Mouse (Mus musculus) kidney, adult 2 months (tissue): Measurements from ENCODE around the gene Aars2. TPM values are rescaled to one million over a fixed set of nuclear protein-coding genes. Genes with fewer than 3 reads are reported as not detected.

Experiments used
- DNase-seq: peaks from one replicate; pipeline ENCODE4 v3.0.0; 2021
- H3K27ac ChIP-seq: fragments of 200-500 bp; 2 replicates; pipeline ENCODE4 v1.5.1; 2012; ENCODE audit warnings: low read depth, low read length, control low read depth, inconsistent platforms; ENCODE audit not compliant: insufficient read depth
- H3K27me3 ChIP-seq: fragments of 200-500 bp; replicated peaks from 2 replicates; pipeline ENCODE4 v1.6.1; 2012; ENCODE audit warnings: mild to moderate bottlenecking, moderate library complexity, low read length, inconsistent platforms; ENCODE audit not compliant: control insufficient read depth, insufficient read depth
- H3K36me3 ChIP-seq: fragments of 200-500 bp; 2 replicates; pipeline ENCODE4 v1.6.1; 2012; ENCODE audit warnings: mild to moderate bottlenecking, moderate library complexity, low read length, inconsistent platforms; ENCODE audit not compliant: control insufficient read depth, insufficient read depth
- H3K4me1 ChIP-seq: fragments of 200-500 bp; 2 replicates; pipeline ENCODE4 v1.6.1; 2011; ENCODE audit warnings: low read length; ENCODE audit not compliant: control insufficient read depth, insufficient read depth
- H3K4me3 ChIP-seq: fragments of 200-500 bp; 2 replicates; pipeline ENCODE4 v1.5.1; 2011; ENCODE audit warnings: mild to moderate bottlenecking, low read depth, low read length, control low read depth; ENCODE audit not compliant: insufficient read depth
- CTCF ChIP-seq: fragments of 200-500 bp; conservative IDR thresholded peaks from 2 replicates; pipeline ENCODE4 v1.5.1; 2011; ENCODE audit warnings: low read depth, mild to moderate bottlenecking, control low read depth, low read length, moderate library complexity, mixed read lengths; ENCODE audit not compliant: insufficient read depth, insufficient read length
- POLR2A ChIP-seq: fragments of 200-500 bp; IDR thresholded peaks from one replicate; pipeline ENCODE4 v1.6.1; 2011; ENCODE audit warnings: low read depth, low read length, control low read depth
- WGBS: fragments of 180-500 bp; shearing (Covaris S2); methylation state at CpG from one replicate; pipeline ENCODE4 v1.1.7; 2018; 5-methylcytosine and 5-hydroxymethylcytosine counted together
- polyA plus RNA-seq: library from polyadenylated mRNA; depleted of rRNA; stranded (reverse); fragments of >200 nt; gene quantifications from 2 replicates; pipeline ENCODE4 v1.2.3, GENCODE M21; 2012

Aars2 gene
- polyA plus RNA-seq, 1 experiment = 16.2 TPM

DNA sequence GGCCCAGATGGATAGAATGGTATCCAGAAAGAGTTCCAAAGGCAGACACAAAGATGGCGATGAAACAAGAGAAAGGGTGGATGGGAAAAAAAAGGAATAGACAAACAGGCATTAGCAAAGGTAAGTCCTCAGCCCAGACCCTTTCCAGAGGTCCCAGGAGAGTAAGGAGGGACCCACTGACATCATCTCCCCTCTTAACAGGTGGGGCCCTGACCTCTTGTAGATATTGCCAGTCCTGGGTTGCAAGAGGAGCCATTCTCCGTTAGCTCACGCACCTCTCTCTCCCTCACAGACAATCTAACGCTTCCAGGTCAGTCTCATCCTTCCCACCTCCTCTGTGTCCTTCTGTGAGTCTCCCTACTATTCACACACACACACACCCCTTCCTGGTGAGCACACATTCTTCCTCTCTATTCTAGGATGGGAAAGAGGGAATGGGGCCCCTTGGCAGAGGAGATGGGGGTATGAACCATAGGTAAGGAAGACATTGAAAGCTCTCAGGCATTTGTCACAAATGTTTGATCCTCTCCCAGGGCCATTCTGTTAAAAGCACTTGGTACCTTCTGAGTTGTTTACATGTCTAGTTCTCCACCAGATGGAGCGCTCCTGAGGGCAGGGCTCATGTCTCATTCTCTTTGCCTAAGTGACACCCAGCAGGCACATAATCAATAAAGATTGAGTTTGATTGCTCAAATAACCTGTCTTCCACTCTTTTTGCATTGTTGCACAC, 41.0 kb downstream of the Aars2 start:
- Histone ChIP-seq H3K27me3 (peaks cover 5% of the 10 kb centered on the region), H3K4me1 (no peaks in the 10 kb centered on the region), H3K36me3 (no peaks in the 10 kb centered on the region), H3K27ac (no peak overlapping the region), H3K4me3 (no peak overlapping the region)
- TF ChIP-seq CTCF (no peak), POLR2A (no peak)
- WGBS = 88% methylated on average over 5 of the region's 5 CpGs
- DNase-seq = no peak

DNA sequence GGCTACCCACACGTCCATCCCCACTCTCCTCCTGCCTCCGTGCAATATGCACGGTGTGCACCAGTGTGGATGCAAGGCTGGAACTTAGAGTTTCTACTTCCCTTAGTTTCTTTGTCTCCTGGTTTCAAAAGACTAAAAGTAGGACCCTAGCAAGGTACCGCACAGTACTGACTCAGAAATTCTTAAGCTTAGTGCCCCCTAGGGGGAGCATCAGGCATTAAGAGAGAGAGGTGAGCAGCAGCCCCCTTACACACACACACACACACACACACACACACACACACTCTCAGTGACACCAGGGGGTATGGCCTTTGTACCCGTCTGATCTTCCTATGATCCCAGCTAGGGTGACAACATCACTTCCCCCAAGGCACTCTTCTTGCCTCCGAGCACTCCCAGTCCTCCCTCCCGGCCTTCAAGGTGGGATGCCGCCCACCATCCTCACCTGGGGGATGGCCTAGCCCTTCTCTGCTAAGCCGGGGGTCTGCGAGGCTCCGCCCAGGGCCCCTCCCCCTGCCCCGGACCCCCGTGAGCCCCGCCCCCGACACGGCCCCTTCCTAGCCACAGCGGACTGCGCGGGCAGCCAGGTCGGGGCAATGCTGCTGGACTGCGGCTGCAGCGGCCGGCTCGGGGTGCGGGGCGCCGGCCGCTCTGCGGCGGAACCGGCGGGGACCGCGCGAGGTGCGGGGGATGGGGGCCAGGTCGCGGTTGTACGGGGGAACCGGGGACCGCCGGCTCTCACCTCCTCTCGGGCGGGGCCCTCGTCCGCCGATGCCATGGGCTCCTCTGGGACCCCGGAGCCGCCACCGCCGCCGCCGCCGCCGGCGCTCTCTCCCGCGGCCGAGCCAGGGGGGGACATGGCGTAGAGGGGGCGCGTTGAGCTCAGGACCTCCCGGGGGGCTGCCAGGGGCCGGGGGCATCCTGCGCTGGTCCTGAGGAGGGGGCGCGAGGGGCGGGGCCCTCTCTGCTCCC, 42.2 kb downstream of the Aars2 start:
- Histone ChIP-seq H3K4me3 (peak overlapping the region; percentile 26; the same call in 1 of the 2 replicates), H3K27ac (no peak overlapping the region), H3K27me3 (peaks cover 5% of the 10 kb centered on the region), H3K36me3 (no peaks in the 10 kb centered on the region), H3K4me1 (no peaks in the 10 kb centered on the region)
- WGBS = 5% methylated on average over 62 of the region's 68 CpGs
- no peak for TF ChIP-seq CTCF
- no peak for TF ChIP-seq POLR2A
- DNase-seq = no peak

DNA sequence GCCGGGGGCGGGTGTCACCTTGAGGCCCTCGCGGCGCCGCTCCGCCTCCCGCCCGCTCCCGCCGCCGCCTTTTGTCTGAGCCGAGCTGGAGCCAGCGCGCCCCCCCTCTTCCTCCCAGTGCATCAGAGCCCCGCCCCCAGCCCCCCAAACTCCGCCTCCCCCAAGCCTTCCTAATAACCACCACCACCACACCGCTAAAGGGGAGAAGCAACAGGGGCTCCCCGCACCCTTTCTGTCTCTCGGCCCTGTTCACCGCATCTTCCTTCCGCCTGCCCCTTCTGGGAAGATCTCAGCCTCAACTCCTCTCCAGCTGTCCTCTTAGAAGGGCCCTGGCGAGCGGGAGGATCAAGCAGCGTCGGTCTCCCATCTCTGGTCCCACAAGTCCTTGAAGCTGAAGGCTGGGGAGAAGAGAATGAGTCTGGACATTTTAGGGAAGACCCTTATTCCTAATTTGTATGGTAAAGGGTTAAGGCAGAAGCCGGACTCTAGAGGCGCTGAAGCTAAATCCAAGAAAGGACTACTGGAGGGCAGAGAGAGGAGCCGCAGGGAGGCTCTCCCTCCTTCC, 43.1 kb downstream of the Aars2 start, which contains the start of gene Tmem151b:
TSS of gene Tmem151b (minus strand) at position 61 of the 565 bp plus-strand sequence.
- no peak for DNase-seq
- H3K36me3 ChIP-seq = no peaks in the 10 kb centered on the region
- peaks cover 5% of the 10 kb centered on the region for H3K27me3 ChIP-seq
- no peaks in the 10 kb centered on the region for H3K4me1 ChIP-seq
- TF ChIP-seq CTCF (no peak), POLR2A (no peak)
- WGBS = 3% methylated on average over 13 of the region's 29 CpGs
- peak within 1 kb of the TSS; percentile 26; the same call in 1 of the 2 replicates for H3K4me3 ChIP-seq
- H3K27ac ChIP-seq = no peak within 1 kb of the TSS

DNA sequence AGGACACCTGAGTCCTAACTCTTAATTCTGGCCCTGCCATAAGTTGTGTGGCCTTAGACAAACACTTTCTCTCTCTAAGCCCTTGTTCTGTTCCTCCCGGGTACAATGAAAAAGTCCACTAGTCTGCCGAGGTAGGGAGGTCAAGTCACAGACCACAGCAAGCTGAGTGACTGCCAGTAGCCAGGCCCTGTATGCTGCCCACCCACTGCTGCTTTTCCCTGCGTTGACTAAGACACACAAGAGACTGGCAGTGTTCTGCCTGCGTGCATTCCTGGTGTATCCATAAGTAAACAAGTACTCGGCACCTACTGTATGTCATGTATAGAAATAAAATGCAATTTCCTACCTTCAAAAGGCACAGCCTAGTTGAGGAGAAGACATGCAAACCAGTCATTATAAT, 43.6 kb downstream of the Aars2 start:
- Histone ChIP-seq H3K27me3 (peaks cover 5% of the 10 kb centered on the region), H3K36me3 (no peaks in the 10 kb centered on the region), H3K4me1 (no peaks in the 10 kb centered on the region), H3K4me3 (no peak overlapping the region), H3K27ac (no peak overlapping the region)
- WGBS = 40% methylated on average over 5 of the region's 5 CpGs
- no peak for DNase-seq
- no peak for TF ChIP-seq CTCF
- TF ChIP-seq POLR2A = no peak

DNA sequence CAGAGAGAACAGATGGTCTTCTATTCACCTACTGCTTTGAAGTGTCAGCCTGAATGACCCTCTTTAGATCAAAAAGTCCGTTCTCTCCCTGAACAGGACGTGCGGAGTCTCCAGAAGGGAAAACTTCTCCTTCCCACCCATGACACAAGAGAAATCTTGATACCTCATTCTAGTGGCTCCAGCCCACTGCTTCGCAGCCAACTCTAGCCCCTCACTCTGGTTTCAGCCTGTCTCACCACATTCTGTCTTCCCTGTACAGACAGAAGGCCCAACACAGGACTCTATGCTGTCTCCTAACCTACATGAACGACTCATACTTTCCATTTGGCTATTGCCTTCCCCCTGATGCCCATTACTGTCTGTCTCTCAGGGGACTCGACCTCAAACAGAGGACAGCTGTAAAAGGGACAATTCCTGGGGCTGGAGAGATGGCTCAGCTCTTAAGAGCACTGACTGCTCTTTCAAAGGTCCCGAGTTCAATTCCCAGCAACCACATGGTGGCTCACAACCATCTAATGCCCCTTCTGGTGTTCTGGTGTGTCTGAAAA, 44.7 kb downstream of the Aars2 start:
- no peak overlapping the region for H3K4me3 ChIP-seq
- H3K36me3 ChIP-seq = no peaks in the 10 kb centered on the region
- peaks cover 5% of the 10 kb centered on the region for H3K27me3 ChIP-seq
- no peak for DNase-seq
- TF ChIP-seq CTCF = no peak
- TF ChIP-seq POLR2A = no peak
- H3K27ac ChIP-seq = no peak overlapping the region
- peaks cover 3% of the 10 kb centered on the region for H3K4me1 ChIP-seq
- WGBS = 57% methylated on average over 7 of the region's 7 CpGs

DNA sequence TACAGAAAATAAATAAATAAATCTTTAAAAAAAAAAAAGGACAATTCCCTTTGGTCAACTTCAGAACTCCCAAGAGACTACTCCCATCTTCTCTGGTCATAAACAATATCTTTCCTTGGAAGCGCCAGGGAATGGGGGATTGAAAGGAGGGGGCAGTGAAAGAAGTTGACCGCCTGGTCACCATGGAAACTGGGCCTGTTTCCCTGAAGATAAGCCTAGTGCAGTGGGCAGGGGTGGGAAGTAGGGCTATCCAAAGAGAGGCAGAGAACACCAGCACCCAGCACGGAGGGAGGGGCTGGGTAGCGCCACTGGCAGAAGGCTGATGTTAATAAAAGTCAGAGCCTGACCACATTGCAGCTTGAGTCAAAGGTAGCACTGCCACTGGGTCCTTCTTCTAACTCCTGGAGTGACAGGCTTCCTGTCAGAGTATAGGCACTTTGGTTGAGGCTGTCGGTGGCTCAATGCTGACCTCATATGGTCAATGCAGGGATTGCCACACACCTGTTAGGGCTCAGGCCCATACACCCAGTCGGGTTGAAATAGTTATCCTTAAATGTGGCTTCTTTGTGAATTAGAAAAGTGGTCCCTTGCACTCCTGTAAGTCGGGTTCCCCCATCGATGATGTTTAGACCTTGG, 45.3 kb downstream of the Aars2 start:
- peaks cover 6% of the 10 kb centered on the region for H3K4me1 ChIP-seq
- H3K4me3 ChIP-seq = no peak overlapping the region
- H3K27me3 ChIP-seq = peaks cover 5% of the 10 kb centered on the region
- H3K27ac ChIP-seq = no peak overlapping the region
- H3K36me3 ChIP-seq = no peaks in the 10 kb centered on the region
- peak; percentile 83 for DNase-seq
- TF ChIP-seq POLR2A (no peak), CTCF (peak; percentile 99)
- WGBS = 9% methylated on average over 8 of the region's 8 CpGs
